ENCODE assay signal across 14 mouse cellular contexts in genomic region chr2:141416855-141417544, GRCm38 (mm10).
DNase-seq lines count a peak whose midpoint lies in the region; ATAC-seq and TF ChIP-seq lines count a peak whose summit lies in the region.
"Had no signal": no experiment of that assay in that cellular context is flagged by ENCODE, and none has a peak within 500 bp of the region (broad histone marks: within the 10 kb centered on the region; RNA-seq: fewer than 3 reads in every experiment).

No protein-coding gene starts in this region.

- whole genome bisulfite sequencing in forebrain, embryonic 14.5 days = 54% methylated on average over 8 of the region's 8 CpGs
- 75% methylated on average over 8 of the region's 8 CpGs for WGBS in forebrain, embryonic 10.5 days
- 49% methylated on average over 8 of the region's 8 CpGs for WGBS in intestine, embryonic 15.5 days
- 36% methylated on average over 8 of the region's 8 CpGs for WGBS in midbrain, postnatal 0 days

- H3K36me3 ChIP-seq in forebrain, embryonic 14.5 days (ENCODE audit: control insufficient read depth, insufficient read depth, low read length) = no peaks in the 10 kb centered on the region
- no peaks in the 10 kb centered on the region for H3K36me3 ChIP-seq in forebrain, embryonic 10.5 days (replicated peaks)
- no peaks in the 10 kb centered on the region for H3K36me3 ChIP-seq in intestine, embryonic 15.5 days
- no peaks in the 10 kb centered on the region for H3K36me3 ChIP-seq in midbrain, postnatal 0 days (ENCODE audit: insufficient read depth, low read length)
- H3K36me3 ChIP-seq: liver, embryonic 12.5 days had no signal

- H3K27ac ChIP-seq in forebrain, embryonic 14.5 days (ENCODE audit: low read depth, low read length) = no peak overlapping the region
- H3K27ac ChIP-seq in forebrain, embryonic 10.5 days = no peak overlapping the region
- H3K27ac ChIP-seq in intestine, embryonic 15.5 days = peak overlapping the region; percentile 51
- H3K27ac ChIP-seq in midbrain, postnatal 0 days (ENCODE audit: low read depth, low read length) = peak overlapping the region; percentile 43; the same call in 1 of the 2 replicates
- H3K27ac ChIP-seq: liver, embryonic 12.5 days had no signal

- no peaks in the 10 kb centered on the region for H3K27me3 ChIP-seq in forebrain, embryonic 14.5 days (replicated peaks; ENCODE audit: control insufficient read depth, insufficient read depth, low read length)
- no peaks in the 10 kb centered on the region for H3K27me3 ChIP-seq in forebrain, embryonic 10.5 days (ENCODE audit: poor library complexity, severe bottlenecking)
- H3K27me3 ChIP-seq in intestine, embryonic 15.5 days (replicated peaks) = no peaks in the 10 kb centered on the region
- H3K27me3 ChIP-seq in midbrain, postnatal 0 days (ENCODE audit: insufficient read depth, low read length) = no peaks in the 10 kb centered on the region
- H3K27me3 ChIP-seq: liver, embryonic 12.5 days; Patski had no signal

- no peak overlapping the region for H3K4me2 ChIP-seq in forebrain, embryonic 14.5 days (ENCODE audit: low read length)
- H3K4me2 ChIP-seq in intestine, embryonic 15.5 days (replicated peaks) = no peak overlapping the region
- no peak overlapping the region for H3K4me2 ChIP-seq in midbrain, postnatal 0 days (ENCODE audit: low read depth, low read length, poor library complexity, severe bottlenecking)
- H3K4me2 ChIP-seq: liver, embryonic 12.5 days had no signal

- peak; percentile 54 for ATAC-seq in forebrain, embryonic 14.5 days
- ATAC-seq in intestine, embryonic 15.5 days = no peak; the same call in 1 of the 2 replicates
- ATAC-seq in midbrain, postnatal 0 days (ENCODE audit: low FRiP score) = no peak
- no peak for ATAC-seq in monocyte, adult 5-6 weeks (replicated peaks; ENCODE audit: insufficient number of reproducible peaks, low FRiP score, low TSS enrichment, poor library complexity, severe bottlenecking)
- ATAC-seq: liver, embryonic 12.5 days; Patski had no signal

- no peak overlapping the region for H3K9ac ChIP-seq in forebrain, embryonic 14.5 days (ENCODE audit: low read length)
- no peak overlapping the region for H3K9ac ChIP-seq in intestine, embryonic 15.5 days
- H3K9ac ChIP-seq in midbrain, postnatal 0 days (replicated peaks; ENCODE audit: low read length, poor library complexity, severe bottlenecking) = no peak overlapping the region
- H3K9ac ChIP-seq: liver, embryonic 12.5 days had no signal

- peak; percentile 29 for DNase-seq in forebrain, embryonic 14.5 days (ENCODE audit: low spot score)
- no peak for DNase-seq in forebrain, embryonic 10.5 days (ENCODE audit: extremely low spot score, low spot score)
- peak; percentile 14 for DNase-seq in retina, embryonic 14.5 days (ENCODE audit: low spot score)
- no peak for DNase-seq in retina, postnatal 1 day
- no peak for DNase-seq in midbrain, postnatal 0 days (ENCODE audit: low spot score)
- no peak for DNase-seq in urinary bladder, adult 18-20 months (ENCODE audit: low spot score in 2 of 2)
- DNase-seq: cerebellum, adult 8-10 months; left cerebral cortex, postnatal 4 days; lung, postnatal 10 days; right cerebral cortex, postnatal 25 days had no signal

- TF ChIP-seq CTCF in midbrain, postnatal 0 days (IDR thresholded peaks at IDR 0.05) = no peak

- H3K9me3 ChIP-seq in forebrain, embryonic 14.5 days (replicated peaks; ENCODE audit: control insufficient read depth, low read length) = no peaks in the 10 kb centered on the region
- no peaks in the 10 kb centered on the region for H3K9me3 ChIP-seq in forebrain, embryonic 10.5 days
- no peaks in the 10 kb centered on the region for H3K9me3 ChIP-seq in intestine, embryonic 15.5 days
- no peaks in the 10 kb centered on the region for H3K9me3 ChIP-seq in midbrain, postnatal 0 days (ENCODE audit: low read length)
- H3K9me3 ChIP-seq: liver, embryonic 12.5 days had no signal

- H3K4me3 ChIP-seq in forebrain, embryonic 14.5 days (ENCODE audit: low read depth, low read length) = no peak overlapping the region
- no peak overlapping the region for H3K4me3 ChIP-seq in forebrain, embryonic 10.5 days
- no peak overlapping the region for H3K4me3 ChIP-seq in intestine, embryonic 15.5 days (replicated peaks)
- H3K4me3 ChIP-seq in midbrain, postnatal 0 days (ENCODE audit: low read depth, low read length) = no peak overlapping the region
- H3K4me3 ChIP-seq: liver, embryonic 12.5 days had no signal

- peaks cover 4% of the 10 kb centered on the region; the same call in 1 of the 2 replicates for H3K4me1 ChIP-seq in forebrain, embryonic 14.5 days (ENCODE audit: control insufficient read depth, insufficient read depth, low read length)
- no peaks in the 10 kb centered on the region for H3K4me1 ChIP-seq in forebrain, embryonic 10.5 days
- H3K4me1 ChIP-seq in intestine, embryonic 15.5 days (replicated peaks) = no peaks in the 10 kb centered on the region
- H3K4me1 ChIP-seq in midbrain, postnatal 0 days (ENCODE audit: insufficient read depth, low read length) = no peaks in the 10 kb centered on the region; the same call in 1 of the 2 replicates
- H3K4me1 ChIP-seq: liver, embryonic 12.5 days had no signal

Comparison
In these comparisons a context has a peak if more than half of its experiments do, and no peak if none do; other contexts are left out.
1. DNase-seq: peak in forebrain, embryonic 14.5 days (single experiment) and retina, embryonic 14.5 days (single experiment); none in forebrain, embryonic 10.5 days (single experiment), retina, postnatal 1 day (single experiment), midbrain, postnatal 0 days (single experiment) and urinary bladder, adult 18-20 months (0 of 2).
2. H3K27ac ChIP-seq: peak in intestine, embryonic 15.5 days (single experiment) and midbrain, postnatal 0 days (single experiment); none in forebrain, embryonic 14.5 days (single experiment) and forebrain, embryonic 10.5 days (single experiment).